Mouse (Mus musculus) spleen, postnatal 36 days (tissue): Measurements from ENCODE around the gene Aff1.

Experiments used
- DNase-seq, 2 experiments: peaks; one replicate each; pipeline ENCODE4 v3.0.0; 2022; ENCODE audit warnings: low spot score in 2 of 2, mixed read lengths in 1 of 2

The Aff1 gene

DNA sequence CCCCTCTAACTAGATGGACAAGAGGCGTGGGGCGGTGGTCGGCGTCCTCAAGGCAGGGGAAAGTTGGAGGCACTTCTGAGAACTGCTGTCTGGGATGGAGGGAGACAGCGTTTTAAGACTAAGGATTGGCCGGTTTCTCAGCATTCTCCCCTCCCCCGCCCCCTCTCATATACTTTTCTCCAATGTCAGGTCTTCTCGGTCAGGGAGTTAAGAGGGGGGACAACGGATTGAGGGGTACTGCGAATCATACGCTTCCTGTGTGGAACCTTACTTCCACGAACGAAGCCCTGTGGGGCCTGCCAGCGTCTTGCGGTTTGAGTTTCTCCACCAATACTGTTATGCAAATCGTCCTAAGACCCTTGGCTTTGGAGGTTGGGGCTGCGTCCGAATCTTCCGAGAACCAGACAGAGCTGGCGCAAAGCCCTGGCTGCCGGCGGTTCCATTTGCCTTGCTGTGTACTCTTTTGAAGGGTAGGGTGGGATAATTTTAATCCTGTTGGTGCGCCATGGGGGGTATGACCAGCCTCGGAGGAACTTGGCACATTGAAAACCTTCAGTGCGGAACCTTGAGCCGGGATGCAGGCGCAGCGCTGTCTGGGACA is 967 bp downstream of the Aff1 start:
- DNase-seq, result peak; percentile 31 to 42

DNA sequence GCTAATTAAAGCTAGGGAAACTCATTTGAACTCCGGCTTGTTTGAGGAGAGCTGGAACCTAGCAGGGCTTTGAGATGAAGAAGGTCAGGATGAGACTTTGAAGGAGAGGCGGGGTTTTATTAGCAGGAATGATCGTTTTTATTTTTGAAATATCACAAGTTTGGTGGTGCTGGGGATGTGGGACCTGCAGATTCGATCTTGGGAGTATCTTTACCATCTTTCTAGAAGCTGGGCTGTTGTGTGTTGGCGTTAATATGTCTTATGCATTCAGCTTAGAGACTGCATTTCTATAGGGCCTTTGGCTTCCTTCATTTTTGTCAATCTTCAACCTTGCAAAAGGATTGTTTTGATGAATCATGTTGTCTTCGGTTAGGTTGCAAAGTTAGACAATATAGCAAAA is 1.9 kb downstream of the Aff1 start:
- DNase-seq, result no peak

GRCm38 (mm10) chr5:103697875-103698491 is 5.8 kb downstream of the Aff1 start:
- peak in 1 of 2 experiments; percentile 41 for DNase-seq

GRCm38 (mm10) chr5:103698577-103698976 is 6.4 kb downstream of the Aff1 start:
- DNase-seq, result no peak

GRCm38 (mm10) chr5:103699537-103699936 is 7.4 kb downstream of the Aff1 start:
- DNase-seq, result peak; percentile 82 to 83

DNA sequence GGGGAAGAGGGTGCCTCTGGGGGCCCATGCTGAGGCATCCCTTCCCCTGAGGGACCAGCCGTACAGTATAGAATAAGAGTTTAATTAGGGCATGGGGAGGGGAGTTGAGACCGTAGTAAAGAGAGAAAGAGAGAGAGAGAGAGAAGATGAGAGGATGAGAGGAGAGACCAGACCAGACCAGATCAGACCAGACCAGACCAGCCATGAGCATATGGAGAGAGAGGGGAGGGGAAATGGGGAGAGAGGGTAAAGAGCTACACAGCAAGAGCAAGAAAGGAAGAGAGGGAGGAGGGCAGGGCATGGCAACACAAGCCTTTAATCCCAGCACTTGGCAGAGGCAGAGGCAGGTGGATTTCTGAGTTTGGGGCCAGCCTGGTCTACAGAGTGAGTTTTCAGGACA is 8.5 kb downstream of the Aff1 start:
- DNase-seq, result peak in 1 of 2 experiments; percentile 52

DNA sequence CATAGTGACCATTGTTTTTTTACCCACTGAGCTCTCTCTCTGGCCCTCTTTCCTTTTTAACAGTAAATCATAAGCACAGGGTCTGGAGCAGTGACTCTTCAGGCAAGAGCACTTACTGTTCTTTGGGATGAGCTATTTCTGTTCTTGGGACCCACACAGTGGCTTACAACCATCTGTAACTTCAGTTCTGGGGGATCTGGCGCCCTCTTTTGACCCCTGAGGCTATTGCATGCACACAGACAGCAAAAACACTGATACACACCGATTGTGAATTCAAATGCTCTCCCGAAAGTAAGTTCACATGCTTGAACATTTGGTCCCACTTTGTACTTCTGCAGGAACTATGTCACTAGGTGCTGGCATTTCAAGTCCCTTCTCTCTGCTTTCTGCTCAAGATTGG is 9.3 kb downstream of the Aff1 start:
- no peak for DNase-seq

GRCm38 (mm10) chr5:103702527-103702926 is 10.4 kb downstream of the Aff1 start:
- DNase-seq, result no peak

DNA sequence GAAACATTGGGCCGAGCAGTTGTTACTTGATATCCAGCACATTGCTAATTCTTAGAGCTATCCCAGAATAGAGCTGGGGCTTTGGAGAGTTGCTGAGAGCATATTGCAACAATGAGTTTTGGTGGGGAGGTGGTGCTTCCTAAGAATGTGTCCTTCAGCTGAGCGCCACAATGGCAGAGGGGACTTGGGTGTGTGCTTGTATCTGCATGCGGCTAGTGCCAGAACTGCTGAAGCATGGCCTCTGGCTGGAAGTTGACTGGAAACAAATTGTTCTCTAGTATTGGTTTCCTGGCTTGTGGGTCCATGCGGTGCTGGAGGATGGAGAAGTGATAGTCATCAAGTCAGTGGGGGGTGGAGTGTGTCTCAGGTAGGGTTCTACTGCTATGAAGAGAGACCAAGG is 13.2 kb downstream of the Aff1 start:
- DNase-seq, result no peak

- no peak for DNase-seq
These were observed 13.7 kb downstream of the Aff1 start for GRCm38 (mm10) chr5:103705874-103706273.

GRCm38 (mm10) chr5:103709044-103709443 is 16.9 kb downstream of the Aff1 start:
- DNase-seq, result peak; percentile 55 to 56

DNA sequence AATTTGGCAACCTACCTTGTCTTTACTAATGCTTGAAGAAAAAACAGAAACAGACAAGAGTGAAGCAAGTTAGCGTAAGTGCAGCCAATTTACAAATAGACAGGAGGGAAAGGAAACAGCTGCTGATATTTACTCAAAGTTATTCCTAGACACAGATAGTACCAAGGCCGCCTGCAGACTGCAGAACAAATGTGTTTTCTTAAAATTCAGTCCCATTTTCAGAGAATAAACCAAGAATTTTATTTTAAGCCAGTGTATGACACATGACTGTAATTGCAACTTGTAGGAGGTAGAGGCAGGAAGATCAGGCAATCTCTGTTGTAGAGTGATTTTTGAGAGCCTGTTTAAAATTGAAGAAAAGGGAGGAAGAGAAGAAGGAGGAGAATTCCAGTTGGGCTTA is 19.7 kb downstream of the Aff1 start:
- no peak for DNase-seq

- DNase-seq, result no peak
These were observed 21.2 kb downstream of the Aff1 start for GRCm38 (mm10) chr5:103713422-103713821.

GRCm38 (mm10) chr5:103714943-103715342 is 22.8 kb downstream of the Aff1 start:
- no peak for DNase-seq

GRCm38 (mm10) chr5:103716824-103717342 is 24.7 kb downstream of the Aff1 start:
- no peak for DNase-seq

DNA sequence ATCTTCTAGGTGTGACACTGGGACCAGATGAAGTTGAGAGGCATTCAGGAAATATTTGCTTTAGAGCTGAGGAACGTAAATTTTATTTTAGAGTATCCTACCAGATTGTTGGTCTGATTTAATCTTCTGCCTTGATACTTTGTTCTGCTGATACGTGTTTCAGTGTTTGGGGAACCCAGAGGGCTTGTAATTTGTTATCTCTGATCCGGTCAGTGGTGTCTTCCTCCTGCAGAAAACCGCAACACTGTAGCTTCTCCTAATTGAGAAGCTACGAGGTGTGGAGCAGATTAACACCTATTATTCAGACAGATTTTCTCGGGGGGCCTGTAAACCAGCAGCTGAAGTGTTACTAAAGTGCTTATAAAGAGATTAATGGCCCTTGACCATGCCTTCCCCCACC is 27.0 kb downstream of the Aff1 start:
- DNase-seq, result no peak

GRCm38 (mm10) chr5:103719851-103720250 is 27.7 kb downstream of the Aff1 start:
- DNase-seq, result peak in 1 of 2 experiments; percentile 33

DNA sequence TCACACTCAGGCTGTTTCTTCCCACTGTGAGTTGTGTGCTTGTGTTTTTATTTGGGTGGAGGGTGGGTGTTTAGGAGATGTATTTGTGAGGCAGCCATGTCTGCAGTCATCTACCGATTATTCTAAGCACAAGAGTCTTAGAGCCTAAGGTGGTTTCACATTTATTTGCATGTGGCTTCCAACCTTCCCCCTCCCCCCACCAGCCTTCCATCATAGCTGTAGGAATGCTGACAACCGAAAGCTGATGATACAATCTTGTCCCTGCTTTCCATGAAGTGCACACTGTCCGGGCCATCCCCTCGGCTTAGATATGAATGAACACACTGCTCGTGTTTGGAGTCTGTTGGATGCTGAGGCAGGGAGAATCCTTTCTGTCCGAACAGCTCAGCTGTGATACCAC is 28.8 kb downstream of the Aff1 start:
- DNase-seq, result no peak

GRCm38 (mm10) chr5:103721490-103721889 is 29.3 kb downstream of the Aff1 start:
- peak; percentile 58 to 63 for DNase-seq

DNA sequence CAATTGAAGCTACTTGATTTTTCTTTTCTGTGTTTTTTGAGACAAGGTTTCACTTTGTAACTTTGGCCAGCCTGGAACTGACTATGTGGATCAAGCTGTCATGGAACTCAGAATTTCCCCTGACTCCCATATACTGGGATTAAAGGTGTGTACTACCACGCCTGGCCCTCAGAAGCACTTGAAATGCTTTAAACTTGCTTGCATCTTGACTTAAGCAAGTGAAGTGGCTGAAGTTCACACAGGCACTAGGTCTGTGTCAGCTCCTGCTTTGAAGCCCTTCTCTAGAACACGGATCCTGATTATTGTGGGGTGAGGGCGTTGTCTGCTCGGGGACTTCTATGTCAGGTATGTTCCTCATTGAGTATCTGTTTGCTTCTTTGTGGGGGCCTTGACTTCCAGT is 30.5 kb downstream of the Aff1 start:
- DNase-seq, result no peak

DNA sequence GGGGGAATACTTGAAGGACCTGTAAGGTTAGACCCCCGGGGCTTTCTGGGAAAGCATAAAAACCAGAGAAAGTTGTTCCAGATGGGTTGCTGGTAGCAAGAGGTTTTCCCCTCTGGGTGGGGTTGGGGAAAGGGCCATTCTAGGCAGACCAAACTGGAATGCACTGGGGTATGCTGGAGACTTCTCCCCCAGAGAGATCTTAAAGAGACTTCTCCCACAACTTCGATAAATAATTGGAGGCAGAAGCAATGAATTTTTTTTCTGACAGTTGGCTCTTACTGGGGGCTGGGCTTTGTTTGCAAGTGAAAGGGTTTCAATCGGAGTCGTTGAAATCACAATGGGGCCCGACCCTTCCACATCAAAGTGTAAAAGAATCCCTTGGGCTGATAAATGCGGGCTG is 32.2 kb downstream of the Aff1 start:
- no peak for DNase-seq

GRCm38 (mm10) chr5:103724823-103725222 is 32.6 kb downstream of the Aff1 start:
- DNase-seq, result no peak
